Mouse (Mus musculus): ENCODE data around the gene Plxna1.

Plxna1 gene

GRCm38 (mm10) chr6:89333964-89334702 is 28.3 kb downstream of the Plxna1 start:
- DNase-seq (ENCODE audit: extremely low spot score, low spot score) = peak; percentile 68

- DNase-seq (ENCODE audit: extremely low spot score, low spot score) = no peak
These were observed 31.5 kb downstream of the Plxna1 start for GRCm38 (mm10) chr6:89330957-89331356.

GRCm38 (mm10) chr6:89328634-89329033 is 33.8 kb downstream of the Plxna1 start:
- DNase-seq (ENCODE audit: extremely low spot score, low spot score) = no peak

- DNase-seq (ENCODE audit: extremely low spot score, low spot score) = no peak
These were observed 34.5 kb downstream of the Plxna1 start for GRCm38 (mm10) chr6:89327746-89328491.

- no peak for DNase-seq (ENCODE audit: extremely low spot score, low spot score)
These were observed 37.6 kb downstream of the Plxna1 start for GRCm38 (mm10) chr6:89324842-89325241.

GRCm38 (mm10) chr6:89315263-89315662 is 47.2 kb downstream of the Plxna1 start:
- no peak for DNase-seq (ENCODE audit: extremely low spot score, low spot score)

GRCm38 (mm10) chr6:89311518-89311917 is 50.9 kb downstream of the Plxna1 start:
- DNase-seq (ENCODE audit: extremely low spot score, low spot score) = no peak

- DNase-seq (ENCODE audit: extremely low spot score, low spot score) = no peak
These were observed 52.2 kb downstream of the Plxna1 start for GRCm38 (mm10) chr6:89310236-89310635.

- DNase-seq (ENCODE audit: extremely low spot score, low spot score) = no peak
These were observed 54.0 kb downstream of the Plxna1 start for GRCm38 (mm10) chr6:89308213-89308973.

GRCm38 (mm10) chr6:89304375-89305058 is 57.9 kb downstream of the Plxna1 start:
- DNase-seq (ENCODE audit: extremely low spot score, low spot score) = no peak

- no peak for DNase-seq (ENCODE audit: extremely low spot score, low spot score)
These were observed 62.6 kb downstream of the Plxna1 start for GRCm38 (mm10) chr6:89299818-89300217.

GRCm38 (mm10) chr6:89296909-89297695 is 65.3 kb downstream of the Plxna1 start:
- DNase-seq (ENCODE audit: extremely low spot score, low spot score) = no peak

GRCm38 (mm10) chr6:89296001-89296709 is 66.3 kb downstream of the Plxna1 start:
- no peak for DNase-seq (ENCODE audit: extremely low spot score, low spot score)

GRCm38 (mm10) chr6:89294621-89295020 is 67.8 kb downstream of the Plxna1 start:
- DNase-seq (ENCODE audit: extremely low spot score, low spot score) = no peak

GRCm38 (mm10) chr6:89291494-89291893 is 70.9 kb downstream of the Plxna1 start:
- DNase-seq (ENCODE audit: extremely low spot score, low spot score) = no peak

GRCm38 (mm10) chr6:89288156-89288555 is 74.3 kb downstream of the Plxna1 start:
- DNase-seq (ENCODE audit: extremely low spot score, low spot score) = no peak

- DNase-seq (ENCODE audit: extremely low spot score, low spot score) = peak; percentile 47
These were observed 75.6 kb downstream of the Plxna1 start for GRCm38 (mm10) chr6:89286700-89287428.

GRCm38 (mm10) chr6:89286286-89286655 is 76.1 kb downstream of the Plxna1 start:
- no peak for DNase-seq (ENCODE audit: extremely low spot score, low spot score)

- DNase-seq (ENCODE audit: extremely low spot score, low spot score) = no peak
These were observed 76.7 kb downstream of the Plxna1 start for GRCm38 (mm10) chr6:89285561-89286285.

Data from neural tube, embryonic 10.5 days (tissue).